Mouse (Mus musculus) R1 (cell line): Measurements from ENCODE around the gene Dusp22.

Experiments
- DNase-seq: peaks from one replicate; pipeline ENCODE4 v3.0.0-alpha.2; 2018; ENCODE audit warnings: low read depth, low spot score

Dusp22 gene

GRCm38 (mm10) chr13:30749557-30750141 lies 89.8 kb downstream of the Dusp22 start:
- DNase-seq, result peak; percentile 30

GRCm38 (mm10) chr13:30750461-30751303 lies 90.9 kb downstream of the Dusp22 start:
- DNase-seq, result peak; percentile 32

- no peak for DNase-seq
Measured at GRCm38 (mm10) chr13:30751304-30751580, 91.4 kb downstream of the Dusp22 start.

DNA sequence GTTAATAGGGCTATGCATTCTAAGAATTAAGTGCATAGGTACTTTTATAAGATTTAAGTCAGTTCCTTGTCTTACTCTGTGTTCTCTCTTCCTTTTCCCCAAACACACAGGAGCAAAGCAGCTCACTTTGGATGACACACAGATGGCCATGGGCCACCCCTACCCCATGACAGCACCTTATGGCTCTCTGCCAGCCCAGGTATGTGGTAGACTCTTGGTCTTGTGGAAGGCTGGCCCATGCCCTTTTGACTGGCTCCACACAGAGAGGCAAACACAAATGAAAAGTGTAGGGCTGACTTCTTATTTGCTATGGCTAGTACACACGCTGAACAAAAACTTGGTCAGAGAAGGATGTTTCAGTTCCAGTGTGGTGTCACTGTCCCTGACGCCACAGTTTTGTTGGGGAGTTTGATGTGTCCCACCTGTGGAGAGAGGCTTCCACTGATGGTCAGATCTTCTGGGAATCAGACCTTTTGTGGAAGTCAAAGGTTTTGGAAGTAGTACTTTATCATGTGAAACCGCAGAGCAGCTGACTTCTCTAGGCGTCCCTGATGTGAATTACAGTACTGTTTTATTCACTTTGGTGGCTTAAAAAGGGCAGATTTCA lies 92.9 kb downstream of the Dusp22 start:
- DNase-seq, result no peak

- DNase-seq, result no peak
Measured at GRCm38 (mm10) chr13:30753441-30753840, 93.6 kb downstream of the Dusp22 start.

- DNase-seq, result no peak
Measured at GRCm38 (mm10) chr13:30754066-30754465, 94.3 kb downstream of the Dusp22 start.

- no peak for DNase-seq
Measured at GRCm38 (mm10) chr13:30754825-30755476, 95.2 kb downstream of the Dusp22 start.

DNA sequence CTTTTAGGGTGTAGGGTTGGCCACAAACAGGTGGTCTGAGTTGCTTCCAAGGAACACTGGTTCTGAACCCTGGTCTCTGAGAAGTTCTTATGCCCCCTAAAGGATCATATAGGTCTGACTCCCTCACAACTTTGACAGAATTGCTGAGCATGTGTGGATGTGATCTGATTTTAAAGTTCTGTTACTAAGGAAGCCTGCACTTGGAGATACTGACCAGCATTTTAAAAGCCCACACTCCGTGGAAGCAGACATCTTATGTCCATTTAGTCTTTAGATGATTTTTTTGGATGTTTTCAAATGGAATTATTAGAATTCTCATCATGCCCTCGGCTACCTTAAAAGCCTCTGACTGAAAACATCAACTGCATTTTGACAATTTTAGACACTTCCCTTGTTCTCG lies 95.8 kb downstream of the Dusp22 start:
- no peak for DNase-seq

GRCm38 (mm10) chr13:30755998-30756639 lies 96.3 kb downstream of the Dusp22 start:
- DNase-seq, result no peak

DNA sequence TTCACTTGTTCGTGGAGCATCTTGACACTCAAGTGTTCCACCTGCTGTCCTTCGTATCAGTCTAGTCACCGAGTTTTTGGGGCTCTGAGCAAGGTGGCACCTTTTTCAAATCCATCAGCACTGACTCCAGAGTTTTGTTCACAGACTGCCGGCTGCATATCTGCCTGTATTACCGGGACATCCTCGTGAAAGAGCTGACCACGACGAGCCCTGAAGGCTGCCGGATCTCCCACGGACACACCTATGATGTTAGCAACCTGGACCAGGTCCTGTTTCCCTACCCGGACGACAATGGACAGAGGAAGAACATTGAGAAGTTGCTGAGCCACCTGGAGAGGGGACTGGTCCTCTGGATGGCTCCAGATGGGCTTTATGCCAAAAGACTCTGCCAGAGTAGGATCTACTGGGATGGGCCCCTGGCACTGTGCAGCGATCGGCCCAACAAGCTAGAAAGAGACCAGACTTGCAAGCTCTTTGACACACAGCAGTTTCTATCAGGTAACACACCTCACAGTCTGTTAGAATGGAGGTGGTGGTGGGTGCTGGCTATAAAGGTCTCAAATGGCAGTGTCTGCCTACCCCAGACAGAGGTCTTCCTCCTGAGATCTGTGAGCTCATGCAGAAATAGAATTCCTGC lies 97.6 kb downstream of the Dusp22 start:
- no peak for DNase-seq

GRCm38 (mm10) chr13:30758789-30759381 lies 99.1 kb downstream of the Dusp22 start:
- DNase-seq, result no peak

GRCm38 (mm10) chr13:30760374-30761090 lies 100.7 kb downstream of the Dusp22 start:
- no peak for DNase-seq
